Mouse (Mus musculus) T-cell, adult 2 months (primary cell): Measurements from ENCODE around the gene Morc3.

Source experiments
- DNase-seq: peaks from one replicate; pipeline ENCODE4 v3.0.0; 2022; ENCODE audit warnings: low spot score

Gene Morc3

GRCm38 (mm10) chr16:93920673-93921072 lies 88.8 kb downstream of the Morc3 start:
- DNase-seq: no peak

- DNase-seq: no peak
These were observed 91.0 kb downstream of the Morc3 start for GRCm38 (mm10) chr16:93922835-93923389.

GRCm38 (mm10) chr16:93923788-93924187 lies 91.9 kb downstream of the Morc3 start:
- DNase-seq: no peak
